Mouse (Mus musculus) thymus, postnatal 25 days (tissue): ENCODE results near the gene Cacna1e.

ENCODE experiments used
- DNase-seq: peaks from one replicate; pipeline ENCODE4 v3.0.0; 2022

The Cacna1e gene

GRCm38 (mm10) chr1:154779908-154780514, 104.3 kb downstream of the Cacna1e start:
- DNase-seq: no peak

- DNase-seq: no peak
Observed at GRCm38 (mm10) chr1:154776344-154776743, 108.0 kb downstream of the Cacna1e start.

GRCm38 (mm10) chr1:154774468-154774867, 109.8 kb downstream of the Cacna1e start:
- DNase-seq: no peak

GRCm38 (mm10) chr1:154771111-154771510, 113.2 kb downstream of the Cacna1e start:
- DNase-seq: no peak

GRCm38 (mm10) chr1:154770542-154770941, 113.8 kb downstream of the Cacna1e start:
- no peak for DNase-seq

- DNase-seq: no peak
Observed at GRCm38 (mm10) chr1:154763132-154763531, 121.2 kb downstream of the Cacna1e start.

GRCm38 (mm10) chr1:154752081-154752480, 132.2 kb downstream of the Cacna1e start:
- DNase-seq: no peak

- no peak for DNase-seq
Observed at GRCm38 (mm10) chr1:154748531-154748930, 135.8 kb downstream of the Cacna1e start.

GRCm38 (mm10) chr1:154745241-154745640, 139.1 kb downstream of the Cacna1e start:
- no peak for DNase-seq

- DNase-seq: no peak
Observed at GRCm38 (mm10) chr1:154730411-154730961, 153.8 kb downstream of the Cacna1e start.

- peak; percentile 34 for DNase-seq
Observed at GRCm38 (mm10) chr1:154729269-154729980, 154.9 kb downstream of the Cacna1e start.

- DNase-seq: no peak
Observed at GRCm38 (mm10) chr1:154728682-154729081, 155.6 kb downstream of the Cacna1e start.

- no peak for DNase-seq
Observed at GRCm38 (mm10) chr1:154727696-154728095, 156.6 kb downstream of the Cacna1e start.

- no peak for DNase-seq
Observed at GRCm38 (mm10) chr1:154726361-154727161, 157.7 kb downstream of the Cacna1e start.

- DNase-seq: no peak
Observed at GRCm38 (mm10) chr1:154725356-154726320, 158.7 kb downstream of the Cacna1e start.

GRCm38 (mm10) chr1:154723537-154724286, 160.6 kb downstream of the Cacna1e start:
- no peak for DNase-seq

GRCm38 (mm10) chr1:154723078-154723477, 161.2 kb downstream of the Cacna1e start:
- DNase-seq: no peak

- DNase-seq: no peak
Observed at GRCm38 (mm10) chr1:154715596-154715995, 168.7 kb downstream of the Cacna1e start.

- no peak for DNase-seq
Observed at GRCm38 (mm10) chr1:154712747-154713146, 171.6 kb downstream of the Cacna1e start.

- no peak for DNase-seq
Observed at GRCm38 (mm10) chr1:154707584-154708290, 176.6 kb downstream of the Cacna1e start.

GRCm38 (mm10) chr1:154706974-154707373, 177.3 kb downstream of the Cacna1e start:
- DNase-seq: no peak
